Mouse (Mus musculus): ENCODE measurements around the gene Cacna1s. TPM values are rescaled to one million over a fixed set of nuclear protein-coding genes. Genes with fewer than 3 reads are reported as not detected.

Gene Cacna1s
- total RNA-seq, 2 experiments from 2014 or later: 3.6 to 3.7 TPM

DNA sequence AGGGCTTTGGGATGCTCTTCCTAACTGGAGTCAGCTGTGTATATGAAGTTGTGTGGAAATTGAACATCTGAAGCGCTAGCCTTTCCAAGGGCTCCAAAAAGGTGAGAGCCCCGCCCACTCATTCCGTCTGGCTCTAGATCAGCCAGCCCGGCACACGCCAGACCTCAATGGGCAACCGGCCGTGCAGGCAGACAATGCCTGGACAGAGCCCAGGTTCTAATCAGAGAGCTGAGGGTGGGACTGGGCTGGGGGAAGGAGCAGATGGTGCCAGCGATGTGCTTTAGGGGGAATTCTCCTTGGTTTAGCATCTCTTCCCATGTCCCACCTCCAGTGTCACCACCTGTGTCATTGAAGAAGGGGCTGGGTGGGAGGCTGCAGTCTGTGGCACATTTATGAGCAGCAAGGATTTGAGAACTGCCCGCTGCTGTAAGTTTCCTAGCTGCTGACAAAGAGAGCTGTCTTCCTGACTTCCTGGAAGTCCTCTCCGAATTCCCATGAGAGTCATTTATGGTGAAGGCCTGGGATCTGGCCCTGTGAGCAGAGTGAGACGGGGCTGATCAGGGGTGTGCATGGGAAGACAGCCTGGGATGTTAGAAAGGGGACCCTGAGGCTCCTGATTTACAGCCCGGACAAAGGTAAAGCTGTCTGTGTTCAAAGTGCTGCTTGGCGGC is 81.2 kb downstream of the Cacna1s start:
- no peak for DNase-seq (ENCODE audit: low spot score)
- intact Hi-C loops (cut with DNase I): no loop called here

- intact Hi-C loops (cut with DNase I): no loop called here
- DNase-seq (ENCODE audit: low spot score): no peak
Observed at GRCm38 (mm10) chr1:136134547-136134946, 82.0 kb downstream of the Cacna1s start.

DNA sequence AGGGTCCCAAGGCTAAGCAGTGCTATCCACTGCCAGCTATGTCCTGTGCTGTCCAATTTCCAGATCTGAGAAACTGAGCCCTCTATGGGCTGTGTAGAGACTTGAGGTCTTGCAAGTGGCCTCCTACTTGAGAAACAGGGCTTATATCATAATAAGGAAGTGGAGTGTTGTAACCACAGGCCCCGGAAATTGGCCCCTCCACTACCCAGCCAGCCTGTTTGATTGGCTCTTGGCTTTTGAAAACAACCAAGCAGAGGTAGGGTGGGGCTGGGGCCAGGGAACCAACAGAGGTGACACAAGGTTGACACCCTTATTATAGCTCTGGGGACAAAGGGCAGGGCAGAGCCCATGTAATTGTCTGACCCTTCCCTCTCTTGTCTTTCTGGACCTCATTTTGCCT is 82.5 kb downstream of the Cacna1s start:
- intact Hi-C loops (cut with DNase I): no loop called here
- DNase-seq (ENCODE audit: low spot score): no peak

DNA sequence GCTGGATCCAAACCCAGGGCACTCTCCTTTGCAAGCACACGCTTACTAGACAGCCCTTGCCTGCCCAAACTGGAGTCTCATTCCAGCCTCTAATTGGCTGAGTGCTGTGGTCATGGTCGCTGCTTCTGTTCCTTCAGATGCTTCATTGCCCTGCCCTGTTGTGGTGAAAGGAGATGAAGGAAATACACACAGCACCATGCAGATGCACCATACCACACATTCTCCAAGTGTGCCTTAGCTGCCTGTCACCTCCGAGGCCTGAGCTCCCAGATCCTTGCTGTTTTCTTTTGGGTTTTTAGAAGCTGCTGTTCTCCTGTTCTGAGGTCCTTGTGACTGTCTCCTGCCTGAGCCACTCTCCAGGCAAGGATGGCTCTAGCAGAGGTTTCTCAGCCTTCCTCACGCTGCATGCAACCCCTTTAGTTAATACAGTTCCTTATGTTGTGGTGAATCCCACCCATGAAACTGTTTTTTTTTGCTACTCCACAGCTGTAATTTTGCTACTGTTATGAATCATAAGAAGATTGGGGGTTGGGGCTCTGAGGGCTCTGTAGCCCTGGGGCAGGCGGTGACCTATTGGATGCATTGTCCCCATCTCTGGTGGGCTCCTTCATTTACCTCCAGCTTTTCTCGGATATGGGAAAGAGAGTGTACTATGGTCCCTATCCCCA is 83.4 kb downstream of the Cacna1s start:
- intact Hi-C loops (cut with DNase I): no loop called here
- no peak for DNase-seq (ENCODE audit: low spot score)

DNA sequence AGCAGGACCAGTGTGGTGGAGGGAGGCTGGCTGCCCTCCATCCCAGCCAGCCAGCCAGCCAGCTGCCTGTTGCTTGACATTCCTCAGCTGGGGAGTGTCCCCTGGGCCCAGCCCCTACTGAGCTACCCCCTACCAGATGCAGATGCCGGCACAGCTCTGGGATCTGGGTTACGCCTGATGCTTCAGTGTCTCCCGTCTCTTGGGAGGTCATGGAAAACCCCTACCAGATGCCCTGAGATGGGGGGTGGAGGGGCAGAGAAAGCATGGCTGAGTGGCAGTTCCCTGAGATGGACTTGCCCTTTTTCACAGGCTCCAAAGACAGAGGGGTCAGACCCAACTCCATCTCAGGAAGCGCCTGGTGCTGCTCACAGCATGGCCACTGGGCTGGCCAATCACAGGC is 84.0 kb downstream of the Cacna1s start:
- DNase-seq (ENCODE audit: low spot score): no peak
- intact Hi-C loops (cut with DNase I): no loop called here

DNA sequence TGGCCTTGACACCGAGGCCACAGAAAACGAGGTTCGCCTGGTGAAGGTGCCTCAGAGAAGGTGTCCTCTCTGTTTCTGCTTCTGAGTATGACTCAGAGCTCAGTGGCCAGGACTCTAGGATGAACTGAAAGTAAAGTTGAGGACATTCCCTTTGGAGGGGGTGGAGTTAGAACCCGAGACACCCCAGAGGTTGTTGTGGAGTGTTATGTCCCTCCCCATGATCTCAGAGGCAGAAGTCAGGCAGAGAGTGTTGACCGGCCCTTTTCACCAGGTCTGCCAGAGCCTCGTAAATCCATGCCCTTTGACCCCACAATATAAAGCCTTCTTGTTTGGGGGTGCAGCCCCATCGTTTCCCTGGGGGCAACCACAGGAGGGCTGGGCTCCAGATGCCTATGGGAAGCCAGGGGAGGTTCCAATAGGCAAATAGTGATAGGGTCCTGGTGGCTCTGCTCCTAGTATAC is 84.6 kb downstream of the Cacna1s start:
- no peak for DNase-seq (ENCODE audit: low spot score)

GRCm38 (mm10) chr1:136137575-136137974 is 85.0 kb downstream of the Cacna1s start:
- intact Hi-C loops (cut with DNase I): no loop called here
- no peak for DNase-seq (ENCODE audit: low spot score)

More for the DNA sequence above, 84.6 kb downstream of the Cacna1s start:
- intact Hi-C loops (cut with DNase I): no loop called here

- intact Hi-C loops (cut with DNase I): no loop called here
- no peak for DNase-seq (ENCODE audit: low spot score)
Observed at GRCm38 (mm10) chr1:136138191-136138830, 85.8 kb downstream of the Cacna1s start.

- DNase-seq (ENCODE audit: low spot score): peak; percentile 44
- intact Hi-C loops (cut with DNase I): no loop called here
Observed at GRCm38 (mm10) chr1:136139990-136140640, 87.6 kb downstream of the Cacna1s start.

DNA sequence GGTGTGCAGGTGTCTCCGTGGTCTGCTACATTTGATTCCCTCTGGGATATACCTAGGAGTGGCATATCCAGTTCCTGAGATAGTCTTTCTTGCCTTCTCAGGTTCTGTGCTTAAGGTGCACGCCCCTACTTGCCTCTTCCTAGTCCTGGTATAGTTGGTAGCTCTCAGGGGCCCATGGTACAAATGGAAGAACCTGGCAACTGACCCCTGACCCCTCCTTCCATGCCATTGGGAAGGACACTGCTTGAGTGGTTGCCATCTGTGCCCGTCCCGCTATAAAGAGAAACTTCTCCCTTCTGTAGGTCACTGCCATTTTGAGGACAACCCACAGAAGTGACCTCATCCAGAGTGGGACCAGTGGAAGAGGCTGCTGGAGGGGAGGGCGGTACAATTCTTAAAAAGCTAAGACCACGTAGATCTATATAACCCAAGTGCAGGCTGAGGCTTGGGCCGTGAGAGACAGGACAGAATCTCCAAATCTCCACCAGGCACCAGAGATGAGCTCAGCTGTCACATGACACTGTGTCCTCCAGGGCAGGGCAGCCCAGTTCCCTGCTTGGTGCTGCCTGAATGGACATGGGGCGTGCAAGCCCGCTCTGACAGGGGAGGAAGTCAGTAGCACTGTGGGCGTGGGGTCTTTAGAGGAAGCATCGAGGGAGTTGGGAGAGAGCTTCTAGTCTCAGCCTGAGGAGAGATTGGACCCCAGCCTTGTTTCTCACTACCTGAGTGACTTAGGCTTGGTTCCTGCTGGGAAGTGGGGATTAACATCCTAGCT is 88.8 kb downstream of the Cacna1s start:
- intact Hi-C loops (cut with DNase I): no loop called here

GRCm38 (mm10) chr1:136142336-136142735 is 89.8 kb downstream of the Cacna1s start:
- intact Hi-C loops (cut with DNase I): no loop called here
- DNase-seq (ENCODE audit: low spot score): no peak

More for the DNA sequence above, 88.8 kb downstream of the Cacna1s start:
- DNase-seq (ENCODE audit: low spot score): no peak

GRCm38 (mm10) chr1:136143514-136143913 is 91.0 kb downstream of the Cacna1s start:
- DNase-seq (ENCODE audit: low spot score): no peak
- intact Hi-C loops (cut with DNase I): no loop called here

DNA sequence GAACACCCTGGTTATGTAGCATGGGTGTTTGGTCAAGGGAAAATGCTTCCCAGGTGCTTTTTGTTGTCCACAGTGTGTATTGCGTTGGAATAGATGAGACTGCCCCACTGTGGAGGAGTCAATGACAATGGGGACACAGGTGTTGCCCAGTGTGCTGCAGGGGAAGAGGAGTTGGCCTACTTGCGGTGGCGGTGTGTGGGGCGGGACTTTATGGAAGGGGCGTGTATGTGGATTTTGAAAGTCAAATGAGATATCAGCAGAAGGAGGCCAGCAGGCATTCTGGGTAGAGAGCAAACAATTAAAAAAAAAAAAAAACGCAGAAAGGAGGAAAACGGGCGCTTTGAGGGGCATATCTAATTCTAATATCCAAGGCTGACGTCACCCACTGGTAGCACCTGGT is 97.2 kb downstream of the Cacna1s start:
- DNase-seq (ENCODE audit: low spot score): no peak
- intact Hi-C loops (cut with DNase I): no loop called here

DNA sequence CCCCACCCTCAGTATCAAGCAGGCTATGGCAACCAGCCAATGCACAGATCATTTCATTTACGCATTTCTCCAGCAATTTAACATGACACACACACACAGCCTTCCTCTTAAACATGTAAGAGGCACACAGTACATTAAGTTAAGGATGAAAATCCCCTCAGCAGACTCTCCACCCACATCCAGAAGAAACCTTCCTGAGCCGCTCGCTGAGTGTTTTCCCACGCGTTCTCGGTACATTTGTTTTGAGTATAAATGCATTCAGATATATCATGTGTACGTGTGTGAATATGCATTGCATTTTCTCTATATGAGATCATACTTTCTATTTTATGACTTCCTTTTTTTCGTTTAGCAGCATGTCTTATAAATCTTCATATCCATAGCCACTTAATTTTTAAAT is 98.8 kb downstream of the Cacna1s start:
- no peak for DNase-seq (ENCODE audit: low spot score)
- intact Hi-C loops (cut with DNase I): no loop called here

DNA sequence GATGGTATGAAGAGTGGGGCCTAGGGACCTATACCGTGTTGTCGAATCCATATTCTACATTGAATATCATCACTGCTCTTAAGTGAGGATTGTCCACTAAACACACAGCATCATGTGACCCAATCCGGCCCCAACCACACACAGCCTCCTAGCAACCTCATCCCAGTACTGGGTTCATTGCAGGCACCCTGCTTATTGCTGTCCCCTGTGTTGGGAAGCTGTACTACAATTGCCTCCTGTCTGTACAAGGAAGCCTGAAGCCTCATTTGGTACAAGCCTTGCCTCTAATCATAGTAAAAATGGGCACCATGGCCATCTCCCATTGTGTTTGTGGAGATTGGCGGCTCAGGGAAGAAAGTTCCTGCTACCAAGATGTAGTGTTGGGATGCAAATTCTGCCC is 103.8 kb downstream of the Cacna1s start:
- no peak for DNase-seq (ENCODE audit: low spot score)
- intact Hi-C loops (cut with DNase I): no loop called here

GRCm38 (mm10) chr1:136156951-136157350 is 104.4 kb downstream of the Cacna1s start:
- DNase-seq (ENCODE audit: low spot score): no peak
- intact Hi-C loops (cut with DNase I): no loop called here

GRCm38 (mm10) chr1:136159830-136160229 is 107.3 kb downstream of the Cacna1s start:
- intact Hi-C loops (cut with DNase I): no loop called here

GRCm38 (mm10) chr1:136160297-136160696 is 107.7 kb downstream of the Cacna1s start:
- DNase-seq (ENCODE audit: low spot score): no peak
- intact Hi-C loops (cut with DNase I): no loop called here

More at GRCm38 (mm10) chr1:136159830-136160229, 107.3 kb downstream of the Cacna1s start:
- no peak for DNase-seq (ENCODE audit: low spot score)

DNA sequence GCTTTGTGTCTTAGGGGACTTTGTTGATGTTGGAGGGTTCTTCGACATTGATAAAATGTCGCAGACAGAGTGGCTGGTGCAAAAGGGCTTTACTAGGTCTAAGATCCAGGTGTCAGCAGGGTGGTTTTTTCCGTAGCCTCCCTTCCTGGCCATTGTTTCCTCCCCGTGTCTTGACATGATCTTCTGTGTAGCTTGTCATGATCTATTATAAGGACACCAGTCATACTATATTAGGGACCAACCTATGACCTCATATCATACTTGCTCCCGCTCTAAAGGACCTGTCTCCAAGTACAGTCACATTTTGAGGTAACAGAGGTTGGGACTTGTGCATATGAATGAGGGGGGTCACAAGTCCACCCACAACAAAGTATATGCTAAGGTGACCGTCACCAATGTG is 108.4 kb downstream of the Cacna1s start:
- intact Hi-C loops (cut with DNase I): no loop called here
- DNase-seq (ENCODE audit: low spot score): no peak

Data from heart, postnatal 25 days (tissue).